Mouse (Mus musculus): ENCODE measurements around the gene Trim71. TPM values are rescaled to one million over a fixed set of nuclear protein-coding genes. Genes with fewer than 3 reads are reported as not detected.

The Trim71 gene
- polyA plus RNA-seq, 1 experiment from 2014 or later: 0.30 TPM

DNA sequence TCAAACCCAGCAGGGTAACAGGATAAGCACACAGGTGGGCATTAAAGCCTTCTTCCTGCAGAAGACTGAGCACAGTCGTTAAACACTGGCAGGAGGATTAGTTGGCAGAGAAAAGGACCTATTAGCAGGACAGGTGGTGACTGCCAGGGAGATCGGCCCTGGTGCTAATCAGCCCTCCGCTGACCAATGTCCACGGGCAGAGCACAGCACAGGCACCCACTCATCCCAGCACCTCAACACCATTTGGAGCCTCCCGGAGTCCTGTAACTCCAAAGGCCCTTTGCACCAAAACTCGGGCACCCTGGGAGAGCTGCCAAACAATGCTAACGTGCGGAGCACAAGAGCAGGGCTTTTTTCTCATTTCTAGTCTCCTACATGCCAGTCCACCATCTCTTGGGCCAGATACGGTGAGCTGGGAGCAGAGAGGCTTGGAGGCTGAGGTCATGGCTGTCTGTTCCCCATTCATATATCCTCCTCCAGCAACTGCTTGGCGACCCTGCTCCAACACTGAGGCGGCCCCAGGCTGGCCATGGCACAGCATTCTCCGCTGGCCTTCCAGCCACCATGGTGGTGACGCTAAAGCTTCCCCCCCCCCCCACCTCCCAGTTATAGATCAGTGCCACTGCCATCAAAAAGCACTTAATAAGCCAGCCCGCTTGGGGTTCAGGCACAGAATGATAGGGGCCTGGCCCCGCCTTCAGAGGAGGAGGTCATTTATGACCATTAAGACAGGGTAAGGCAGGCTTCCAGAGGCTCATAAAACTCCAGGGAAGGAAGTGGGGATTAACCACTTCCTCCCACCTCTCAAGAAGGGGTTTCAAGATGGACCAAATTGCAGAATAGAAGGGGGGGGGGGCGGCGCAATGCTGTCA lies 20.1 kb downstream of the Trim71 start:
- WGBS: 44% methylated on average over 15 of the region's 17 CpGs
- Histone ChIP-seq H3K9me3 (ENCODE audit: low read length) (no peaks in the 10 kb centered on the region), H3K36me3 (ENCODE audit: insufficient read depth, low read length) (no peaks in the 10 kb centered on the region), H3K27me3 (replicated peaks; ENCODE audit: insufficient read depth, low read length) (no peaks in the 10 kb centered on the region), H3K4me1 (ENCODE audit: insufficient read depth, low read depth, low read length) (peaks cover 4% of the 10 kb centered on the region; the same call in 1 of the 2 replicates), H3K27ac (ENCODE audit: low read length) (no peak overlapping the region), H3K4me2 (replicated peaks; ENCODE audit: low read depth, low read length) (no peak overlapping the region), H3K4me3 (ENCODE audit: low read depth, low read length) (no peak overlapping the region), H3K9ac (replicated peaks; ENCODE audit: low read depth) (no peak overlapping the region)
- no peak for TF ChIP-seq EP300 (IDR thresholded peaks at IDR 0.05)
- TF ChIP-seq CTCF (IDR thresholded peaks at IDR 0.05): no peak
- no peak for DNase-seq (ENCODE audit: low spot score)
- no peak for ATAC-seq

DNA sequence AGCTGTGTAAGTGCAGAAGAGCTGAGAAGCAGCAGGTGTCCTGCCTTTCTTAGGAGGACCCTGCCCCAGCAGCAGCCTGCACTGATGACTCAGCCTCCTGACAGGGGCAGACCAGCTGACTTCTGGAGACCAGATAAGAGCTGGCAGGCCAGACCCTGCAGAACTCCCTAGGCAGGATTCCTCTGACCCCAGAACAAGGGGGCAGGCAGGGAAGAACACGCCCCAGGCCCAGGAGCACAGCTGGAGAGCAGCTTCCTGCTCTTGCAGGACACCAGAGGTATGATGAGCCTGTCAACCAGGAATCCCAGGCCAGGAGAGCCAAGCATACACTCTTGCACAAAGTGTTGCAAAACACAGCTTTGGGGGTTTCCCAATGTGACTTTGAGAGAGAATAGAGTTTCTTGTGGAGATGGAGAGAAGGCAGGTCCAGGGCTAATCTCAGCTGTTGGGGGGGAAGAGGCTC lies 22.9 kb downstream of the Trim71 start:
- ATAC-seq (peak; percentile 69), DNase-seq (ENCODE audit: low spot score) (peak; percentile 76)
- peak overlapping the region; percentile 33; the same call in 1 of the 2 replicates for H3K27ac ChIP-seq (ENCODE audit: low read length)
- 38% methylated on average over 1 of the region's 1 CpGs for WGBS
- peaks cover 4% of the 10 kb centered on the region; the same call in 1 of the 2 replicates for H3K4me1 ChIP-seq (ENCODE audit: insufficient read depth, low read depth, low read length)
- H3K27me3 ChIP-seq (replicated peaks; ENCODE audit: insufficient read depth, low read length): no peaks in the 10 kb centered on the region
- no peak overlapping the region for H3K4me3 ChIP-seq (ENCODE audit: low read depth, low read length)
- H3K36me3 ChIP-seq (ENCODE audit: insufficient read depth, low read length): no peaks in the 10 kb centered on the region
- no peaks in the 10 kb centered on the region for H3K9me3 ChIP-seq (ENCODE audit: low read length)
- TF ChIP-seq EP300 (IDR thresholded peaks at IDR 0.05): peak; percentile 33; the same call in 1 of the 2 replicates
- no peak for TF ChIP-seq CTCF (IDR thresholded peaks at IDR 0.05)
- H3K9ac ChIP-seq (replicated peaks; ENCODE audit: low read depth): no peak overlapping the region
- H3K4me2 ChIP-seq (replicated peaks; ENCODE audit: low read depth, low read length): no peak overlapping the region

DNA sequence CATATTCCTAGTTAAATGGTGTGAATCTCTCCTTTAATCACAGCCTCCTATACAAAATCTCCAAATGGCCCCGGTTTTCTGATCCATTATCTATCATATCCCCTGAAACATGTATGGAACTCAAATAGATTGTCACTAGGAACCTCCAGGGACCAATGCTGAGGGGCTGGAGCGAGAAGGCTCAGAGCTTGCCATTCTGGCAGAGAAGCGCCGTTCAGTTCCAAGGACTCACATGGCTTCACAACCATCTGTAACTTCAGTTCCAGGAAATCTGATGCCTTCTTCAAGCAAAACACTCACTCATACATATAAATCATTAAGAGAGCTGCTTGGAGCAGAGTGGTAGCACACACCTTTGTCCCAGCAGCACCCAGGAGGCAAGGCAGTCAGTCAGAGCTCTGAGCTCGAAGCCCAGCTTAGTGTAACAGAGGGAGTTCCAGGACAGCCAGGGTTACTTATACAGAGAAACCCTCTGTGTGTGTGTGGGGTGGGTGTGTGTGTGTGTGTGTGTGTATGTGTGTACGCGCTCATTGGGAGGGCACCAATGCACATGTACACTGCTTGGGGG lies 25.1 kb downstream of the Trim71 start:
- no peak for ATAC-seq

DNA sequence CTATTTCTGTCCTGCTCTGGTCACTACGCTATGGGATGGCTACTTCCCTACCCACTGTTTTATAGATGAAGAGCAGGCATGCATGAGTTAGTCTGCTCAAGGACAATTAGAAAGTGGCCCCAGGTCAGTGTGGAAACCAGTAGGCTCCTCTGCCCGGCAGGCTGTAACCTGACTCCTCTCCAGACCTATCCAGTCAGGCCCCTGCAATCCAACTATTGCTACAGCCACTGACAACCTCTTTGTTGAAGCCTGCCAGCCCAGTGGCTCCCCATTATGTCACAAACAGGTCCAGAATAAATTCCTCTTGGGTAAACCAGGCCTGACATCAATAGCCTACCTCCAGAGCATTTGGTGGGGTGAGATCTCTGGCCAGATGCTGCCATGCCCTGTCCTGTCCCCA lies 27.5 kb downstream of the Trim71 start:
- no peak overlapping the region for H3K4me2 ChIP-seq (replicated peaks; ENCODE audit: low read depth, low read length)
- H3K9ac ChIP-seq (replicated peaks; ENCODE audit: low read depth): no peak overlapping the region
- no peaks in the 10 kb centered on the region for H3K27me3 ChIP-seq (replicated peaks; ENCODE audit: insufficient read depth, low read length)
- no peaks in the 10 kb centered on the region for H3K4me1 ChIP-seq (ENCODE audit: insufficient read depth, low read depth, low read length)
- DNase-seq (ENCODE audit: low spot score) (peak; percentile 47), ATAC-seq (peak; percentile 36; the same call in 1 of the 2 replicates)
- no peak overlapping the region for H3K4me3 ChIP-seq (ENCODE audit: low read depth, low read length)
- no peaks in the 10 kb centered on the region for H3K36me3 ChIP-seq (ENCODE audit: insufficient read depth, low read length)
- TF ChIP-seq EP300 (IDR thresholded peaks at IDR 0.05): no peak
- TF ChIP-seq CTCF (IDR thresholded peaks at IDR 0.05): no peak
- H3K9me3 ChIP-seq (ENCODE audit: low read length): no peaks in the 10 kb centered on the region
- 64% methylated on average over 2 of the region's 2 CpGs for WGBS
- H3K27ac ChIP-seq (ENCODE audit: low read length): no peak overlapping the region

More for the DNA sequence above, 25.1 kb downstream of the Trim71 start:
- TF ChIP-seq EP300 (IDR thresholded peaks at IDR 0.05): no peak
- no peak for TF ChIP-seq CTCF (IDR thresholded peaks at IDR 0.05)
- no peaks in the 10 kb centered on the region for H3K27me3 ChIP-seq (replicated peaks; ENCODE audit: insufficient read depth, low read length)
- no peak overlapping the region for H3K4me2 ChIP-seq (replicated peaks; ENCODE audit: low read depth, low read length)
- WGBS: 66% methylated on average over 7 of the region's 7 CpGs
- no peaks in the 10 kb centered on the region for H3K9me3 ChIP-seq (ENCODE audit: low read length)
- no peak overlapping the region for H3K4me3 ChIP-seq (ENCODE audit: low read depth, low read length)
- no peak overlapping the region for H3K9ac ChIP-seq (replicated peaks; ENCODE audit: low read depth)
- no peaks in the 10 kb centered on the region for H3K36me3 ChIP-seq (ENCODE audit: insufficient read depth, low read length)
- H3K4me1 ChIP-seq (ENCODE audit: insufficient read depth, low read depth, low read length): no peaks in the 10 kb centered on the region
- DNase-seq (ENCODE audit: low spot score): no peak
- H3K27ac ChIP-seq (ENCODE audit: low read length): no peak overlapping the region

DNA sequence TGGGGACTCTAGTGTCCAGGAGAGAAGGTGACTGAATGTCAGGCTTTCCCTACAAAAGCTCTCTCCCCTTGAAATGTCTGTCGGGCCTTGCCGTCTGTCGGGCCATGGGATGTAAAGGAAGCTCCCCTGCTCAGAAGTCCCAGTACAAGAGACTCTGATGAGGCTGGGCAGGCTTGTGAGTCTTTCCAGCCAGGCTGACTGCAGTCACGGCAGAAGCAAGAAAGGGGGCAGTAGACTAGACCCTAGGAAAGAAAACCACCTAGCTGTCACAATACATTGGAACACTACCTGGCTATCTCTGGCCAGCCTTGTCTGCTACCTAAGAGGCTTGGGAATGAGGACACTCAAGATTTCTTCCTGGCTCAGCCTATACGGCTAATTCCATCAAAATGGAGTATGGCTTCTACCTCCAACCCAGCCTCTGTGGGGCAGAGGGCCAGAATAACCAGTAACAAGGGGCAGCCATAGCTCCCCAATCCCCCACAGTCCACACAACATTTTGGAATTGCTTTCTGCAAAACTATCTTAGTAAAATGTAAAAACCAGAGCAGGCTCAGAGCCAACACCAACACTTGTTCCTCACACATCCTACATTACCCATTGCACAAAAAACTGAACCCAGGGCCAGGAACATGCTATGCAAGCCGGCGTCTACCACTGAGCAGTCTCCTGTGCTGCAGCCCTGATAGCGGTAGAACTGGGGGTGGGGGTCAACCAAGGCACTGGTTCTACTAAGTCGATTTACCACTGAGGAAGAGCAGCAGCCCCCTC lies 29.2 kb downstream of the Trim71 start:
- TF ChIP-seq EP300 (IDR thresholded peaks at IDR 0.05): no peak
- no peak for TF ChIP-seq CTCF (IDR thresholded peaks at IDR 0.05)
- Histone ChIP-seq H3K9ac (replicated peaks; ENCODE audit: low read depth) (no peak overlapping the region), H3K27ac (ENCODE audit: low read length) (no peak overlapping the region), H3K27me3 (replicated peaks; ENCODE audit: insufficient read depth, low read length) (no peaks in the 10 kb centered on the region), H3K4me1 (ENCODE audit: insufficient read depth, low read depth, low read length) (no peaks in the 10 kb centered on the region), H3K36me3 (ENCODE audit: insufficient read depth, low read length) (no peaks in the 10 kb centered on the region), H3K4me3 (ENCODE audit: low read depth, low read length) (no peak overlapping the region), H3K9me3 (ENCODE audit: low read length) (no peaks in the 10 kb centered on the region), H3K4me2 (replicated peaks; ENCODE audit: low read depth, low read length) (no peak overlapping the region)
- no peak for DNase-seq (ENCODE audit: low spot score)
- ATAC-seq: no peak
- 75% methylated on average over 9 of the region's 9 CpGs for WGBS

DNA sequence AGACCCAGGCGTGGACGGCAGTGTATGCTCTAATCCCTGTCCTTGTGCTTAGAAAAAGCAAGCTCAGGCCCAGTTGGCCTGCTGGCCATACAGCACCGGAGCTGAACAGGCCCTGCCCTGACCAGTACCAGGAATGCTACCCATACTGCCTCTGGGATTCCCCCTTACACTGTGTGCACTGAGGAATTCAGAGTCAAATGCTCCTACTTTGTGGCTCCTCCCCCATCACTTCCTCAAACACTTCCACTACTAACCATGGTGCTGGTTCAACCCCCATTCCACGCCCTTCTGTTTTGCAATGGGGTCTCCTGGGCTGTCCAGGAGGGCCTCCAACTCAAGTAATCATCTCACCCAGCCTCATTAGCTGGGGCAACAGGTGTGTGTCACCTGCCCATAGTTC lies 30.3 kb downstream of the Trim71 start:
- no peak overlapping the region for H3K4me2 ChIP-seq (replicated peaks; ENCODE audit: low read depth, low read length)
- no peak overlapping the region for H3K27ac ChIP-seq (ENCODE audit: low read length)
- H3K9ac ChIP-seq (replicated peaks; ENCODE audit: low read depth): no peak overlapping the region
- DNase-seq (ENCODE audit: low spot score) (peak; percentile 84), ATAC-seq (peak; percentile 91)
- no peaks in the 10 kb centered on the region for H3K9me3 ChIP-seq (ENCODE audit: low read length)
- no peaks in the 10 kb centered on the region for H3K36me3 ChIP-seq (ENCODE audit: insufficient read depth, low read length)
- no peaks in the 10 kb centered on the region for H3K27me3 ChIP-seq (replicated peaks; ENCODE audit: insufficient read depth, low read length)
- H3K4me3 ChIP-seq (ENCODE audit: low read depth, low read length): no peak overlapping the region
- WGBS: 63% methylated on average over 4 of the region's 4 CpGs
- H3K4me1 ChIP-seq (ENCODE audit: insufficient read depth, low read depth, low read length): no peaks in the 10 kb centered on the region
- TF ChIP-seq CTCF (IDR thresholded peaks at IDR 0.05) (no peak), EP300 (IDR thresholded peaks at IDR 0.05) (no peak)

All from lung, postnatal 0 days (tissue).